ENCODE assay signal across 24 mouse cellular contexts in the genomic region with DNA sequence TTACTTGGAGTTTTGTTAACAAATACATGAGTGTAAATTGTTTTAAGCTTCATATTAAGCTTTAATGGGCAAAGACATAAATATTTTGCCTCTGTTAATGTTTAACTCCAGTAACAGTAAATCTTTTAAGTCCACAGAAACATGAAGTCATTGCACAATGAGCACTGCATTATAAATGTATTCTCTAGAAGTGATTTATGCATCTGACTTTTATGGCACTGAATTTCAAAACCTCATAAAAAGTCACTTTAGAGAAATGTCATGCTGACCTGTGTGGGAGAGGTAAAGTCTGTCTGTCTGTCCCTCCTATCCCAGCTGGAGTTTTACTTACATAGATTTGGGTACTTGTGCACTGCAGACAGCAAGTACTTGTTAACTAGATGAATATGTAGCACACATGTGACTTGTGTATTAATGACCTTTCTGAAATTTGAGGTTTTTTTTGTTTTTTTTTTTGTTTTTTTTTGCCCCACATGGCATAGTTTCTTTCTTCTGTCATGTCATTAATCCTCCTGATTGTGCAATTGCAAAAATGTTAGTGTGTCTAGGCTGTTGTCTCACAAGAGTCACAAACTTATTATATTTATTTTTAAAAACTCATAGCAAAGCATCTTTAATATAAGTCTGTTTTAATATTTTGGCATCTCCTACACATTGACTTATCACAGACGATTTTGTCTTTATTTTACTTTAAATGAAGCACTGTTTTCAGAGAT.
DNase-seq lines count a peak whose midpoint lies in the region; ATAC-seq and TF ChIP-seq lines count a peak whose summit lies in the region.
"Had no signal": no experiment of that assay in that cellular context is flagged by ENCODE, and none has a peak within 500 bp of the region (broad histone marks: within the 10 kb centered on the region; RNA-seq: fewer than 3 reads in every experiment).

No protein-coding gene starts in this region.

- H3K4me1 ChIP-seq in liver, adult 2 months (ENCODE audit: control insufficient read depth, insufficient read depth, low read length), result no peaks in the 10 kb centered on the region; the same call in 1 of the 2 replicates
- peaks cover 8% of the 10 kb centered on the region for H3K4me1 ChIP-seq in liver, embryonic 12.5 days
- H3K4me1 ChIP-seq in midbrain, embryonic 10.5 days, result no peaks in the 10 kb centered on the region
- H3K4me1 ChIP-seq: neural tube, embryonic 13.5 days had no signal

- H3K4me3 ChIP-seq in liver, adult 2 months (ENCODE audit: insufficient read depth, low read depth, low read length), result no peak overlapping the region
- no peak overlapping the region for H3K4me3 ChIP-seq in liver, embryonic 12.5 days
- H3K4me3 ChIP-seq in midbrain, embryonic 10.5 days, result no peak overlapping the region
- H3K4me3 ChIP-seq: embryonic facial prominence, embryonic 10.5 days; layer of hippocampus, adult 2 months; neural tube, embryonic 13.5 days had no signal

- no peak for TF ChIP-seq POLR2A in liver, adult 2 months (IDR thresholded peaks at IDR 0.05; ENCODE audit: extremely low read depth, insufficient read depth, low read length)

- no peak overlapping the region for H3K4me2 ChIP-seq in liver, embryonic 12.5 days
- H3K4me2 ChIP-seq: heart, embryonic 11.5 days; liver, embryonic 11.5 days; neural tube, embryonic 13.5 days had no signal

- H3K27me3 ChIP-seq in liver, adult 2 months (ENCODE audit: control insufficient read depth, insufficient read depth, low read length), result no peaks in the 10 kb centered on the region
- H3K27me3 ChIP-seq in liver, embryonic 12.5 days (replicated peaks), result no peaks in the 10 kb centered on the region
- no peaks in the 10 kb centered on the region for H3K27me3 ChIP-seq in midbrain, embryonic 10.5 days (ENCODE audit: low read depth, poor library complexity, severe bottlenecking)
- H3K27me3 ChIP-seq: CH12.LX; neural tube, embryonic 13.5 days had no signal

- DNase-seq in liver, adult 2 months (ENCODE audit: extremely low read depth, low read depth, low spot score), result peak; percentile 36
- DNase-seq in forelimb bud, embryonic 11.5 days (ENCODE audit: low read depth, low spot score), result peak; percentile 18
- peak; percentile 81 for DNase-seq in large intestine, adult 2 months (ENCODE audit: low read depth, low spot score)
- DNase-seq in T-cell, adult 2 months (ENCODE audit: low spot score), result no peak
- no peak for DNase-seq in ovary, postnatal 10 days (ENCODE audit: low spot score)
- no peak for DNase-seq in urinary bladder, adult 18-20 months (ENCODE audit: low spot score in 2 of 2)
- DNase-seq in midbrain, embryonic 10.5 days (ENCODE audit: low spot score), result no peak
- DNase-seq: adrenal gland, postnatal 36 days; cerebellum, adult 9-10 months; kidney, adult 2 months; kidney, postnatal 14 days; lung, adult 18-20 months; lung, postnatal 14 days; midbrain, embryonic 14.5 days; thymus, adult 18-20 months had no signal

- H3K27ac ChIP-seq in liver, adult 2 months (replicated peaks; ENCODE audit: insufficient read depth, low read depth, low read length), result no peak overlapping the region
- no peak overlapping the region for H3K27ac ChIP-seq in liver, embryonic 12.5 days
- H3K27ac ChIP-seq in midbrain, embryonic 10.5 days (replicated peaks), result no peak overlapping the region
- H3K27ac ChIP-seq: embryonic facial prominence, embryonic 10.5 days; hindbrain, postnatal 0 days; layer of hippocampus, adult 2 months; neural tube, embryonic 13.5 days had no signal

- 85% methylated on average over 1 of the region's 1 CpGs for WGBS in liver, adult 2 months
- 71% methylated on average over 1 of the region's 1 CpGs for WGBS in liver, embryonic 12.5 days (ENCODE audit: insufficient replicate concordance)
- WGBS in large intestine, adult 2 months, result 30% methylated on average over 1 of the region's 1 CpGs
- WGBS in midbrain, embryonic 10.5 days, result 85% methylated on average over 1 of the region's 1 CpGs

- H3K9ac ChIP-seq in liver, adult 2 months (ENCODE audit: low read depth, low read length), result no peak overlapping the region
- no peak overlapping the region for H3K9ac ChIP-seq in liver, embryonic 12.5 days
- H3K9ac ChIP-seq: neural tube, embryonic 13.5 days had no signal

- H3K9me3 ChIP-seq in liver, embryonic 12.5 days (replicated peaks), result no peaks in the 10 kb centered on the region
- H3K9me3 ChIP-seq in midbrain, embryonic 10.5 days (replicated peaks), result no peaks in the 10 kb centered on the region
- H3K9me3 ChIP-seq: embryonic facial prominence, embryonic 10.5 days; G1E; neural tube, embryonic 13.5 days had no signal

- H3K36me3 ChIP-seq in liver, adult 2 months (ENCODE audit: control insufficient read depth, insufficient read depth, low read length), result no peaks in the 10 kb centered on the region
- H3K36me3 ChIP-seq in liver, embryonic 12.5 days, result no peaks in the 10 kb centered on the region
- no peaks in the 10 kb centered on the region for H3K36me3 ChIP-seq in midbrain, embryonic 10.5 days
- H3K36me3 ChIP-seq: embryonic facial prominence, embryonic 10.5 days; neural tube, embryonic 13.5 days had no signal

- no peak for ATAC-seq in liver, embryonic 12.5 days
- ATAC-seq: hindbrain, postnatal 0 days had no signal

- no peaks in the 10 kb centered on the region for H3K79me2 ChIP-seq in liver, adult 2 months (ENCODE audit: control insufficient read depth, insufficient read depth, low read length)

- no peak for TF ChIP-seq CTCF in liver, adult 2 months (IDR thresholded peaks at IDR 0.05; ENCODE audit: low read depth, low read length)

Comparison
In these comparisons a context has a peak if more than half of its experiments do, and no peak if none do; other contexts are left out.
1. DNase-seq: peak in liver, adult 2 months (single experiment), forelimb bud, embryonic 11.5 days (single experiment) and large intestine, adult 2 months (single experiment); none in T-cell, adult 2 months (single experiment), ovary, postnatal 10 days (single experiment), urinary bladder, adult 18-20 months (0 of 2) and midbrain, embryonic 10.5 days (single experiment).